Mouse (Mus musculus): ENCODE measurements around the gene Ccdc88a. TPM values are rescaled to one million over a fixed set of nuclear protein-coding genes. Genes with fewer than 3 reads are reported as not detected.

Ccdc88a gene
- polyA plus RNA-seq, 1 experiment: 0.52 TPM

DNA sequence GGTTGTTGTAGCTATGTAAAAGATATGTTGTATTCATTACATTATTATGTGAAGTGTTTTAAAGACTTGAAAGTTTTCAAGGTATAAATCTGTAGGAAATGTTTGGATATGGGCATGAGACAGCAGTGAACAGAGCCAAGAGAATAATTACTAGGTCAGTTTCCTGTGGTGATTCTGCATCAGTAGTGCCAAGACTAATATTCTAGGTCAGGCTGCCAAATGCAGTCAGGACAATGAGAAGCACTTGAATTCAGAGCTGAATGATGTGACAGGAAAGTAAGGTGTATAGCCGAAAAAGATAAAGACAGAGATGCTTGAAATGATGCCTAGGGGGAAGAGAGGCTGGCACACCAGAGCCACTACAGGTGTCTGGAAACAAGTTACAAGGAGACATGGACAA lies 21.2 kb upstream of the Ccdc88a start:
- Histone ChIP-seq H3K4me1 (ENCODE audit: control insufficient read depth, insufficient read depth, insufficient read length, low read length) (no peaks in the 10 kb centered on the region), H3K27me3 (ENCODE audit: control insufficient read depth, insufficient read depth, low read length) (no peaks in the 10 kb centered on the region), H3K4me3 (ENCODE audit: low read depth, low read length) (no peak overlapping the region), H3K36me3 (ENCODE audit: control insufficient read depth, insufficient read depth, low read length) (no peaks in the 10 kb centered on the region), H3K27ac (ENCODE audit: insufficient read depth, low read depth, low read length) (no peak overlapping the region)
- TF ChIP-seq CTCF (IDR thresholded peaks at IDR 0.05; ENCODE audit: extremely low read depth, insufficient read length, insufficient replicate concordance, low read depth, low read length) (no peak), POLR2A (IDR thresholded peaks at IDR 0.05; ENCODE audit: low read depth, low read length) (no peak)
- WGBS: 64% methylated on average over 1 of the region's 1 CpGs

DNA sequence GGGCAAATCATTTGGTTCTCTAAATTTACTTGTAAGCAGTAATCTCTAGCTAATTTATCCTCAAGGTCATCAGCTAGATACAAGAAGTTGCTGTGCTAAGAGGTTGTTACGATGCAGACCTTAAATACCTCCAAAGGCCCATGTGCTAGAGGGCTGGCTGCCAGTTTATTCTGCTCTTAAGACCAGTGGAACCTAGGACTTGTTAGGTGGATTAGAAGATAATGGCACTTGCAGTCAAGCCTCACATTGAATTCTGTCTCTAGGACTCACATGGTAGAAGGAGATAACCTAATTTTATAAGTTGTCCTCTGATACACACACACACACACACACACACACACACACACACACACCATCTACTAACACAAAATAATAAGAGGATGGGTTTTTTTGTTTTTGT lies 5.3 kb upstream of the Ccdc88a start:
- 70% methylated on average over 1 of the region's 1 CpGs for WGBS
- no peak for TF ChIP-seq POLR2A (IDR thresholded peaks at IDR 0.05; ENCODE audit: low read depth, low read length)
- TF ChIP-seq CTCF (IDR thresholded peaks at IDR 0.05; ENCODE audit: extremely low read depth, insufficient read length, insufficient replicate concordance, low read depth, low read length): no peak
- Histone ChIP-seq H3K4me3 (ENCODE audit: low read depth, low read length) (no peak overlapping the region), H3K27me3 (ENCODE audit: control insufficient read depth, insufficient read depth, low read length) (no peaks in the 10 kb centered on the region), H3K27ac (ENCODE audit: insufficient read depth, low read depth, low read length) (no peak overlapping the region), H3K4me1 (ENCODE audit: control insufficient read depth, insufficient read depth, insufficient read length, low read length) (no peaks in the 10 kb centered on the region), H3K36me3 (ENCODE audit: control insufficient read depth, insufficient read depth, low read length) (no peaks in the 10 kb centered on the region)

- Histone ChIP-seq H3K36me3 (ENCODE audit: control insufficient read depth, insufficient read depth, low read length) (no peaks in the 10 kb centered on the region), H3K27me3 (ENCODE audit: control insufficient read depth, insufficient read depth, low read length) (no peaks in the 10 kb centered on the region), H3K4me1 (ENCODE audit: control insufficient read depth, insufficient read depth, insufficient read length, low read length) (no peaks in the 10 kb centered on the region), H3K27ac (ENCODE audit: insufficient read depth, low read depth, low read length) (no peak overlapping the region), H3K4me3 (ENCODE audit: low read depth, low read length) (peak overlapping the region; percentile 60)
- WGBS: 7% methylated on average over 11 of the region's 11 CpGs
- TF ChIP-seq POLR2A (IDR thresholded peaks at IDR 0.05; ENCODE audit: low read depth, low read length) (no peak), CTCF (IDR thresholded peaks at IDR 0.05; ENCODE audit: extremely low read depth, insufficient read length, insufficient replicate concordance, low read depth, low read length) (no peak)
Measured at GRCm38 (mm10) chr11:29373050-29373395, 435 bp upstream of the Ccdc88a start.

DNA sequence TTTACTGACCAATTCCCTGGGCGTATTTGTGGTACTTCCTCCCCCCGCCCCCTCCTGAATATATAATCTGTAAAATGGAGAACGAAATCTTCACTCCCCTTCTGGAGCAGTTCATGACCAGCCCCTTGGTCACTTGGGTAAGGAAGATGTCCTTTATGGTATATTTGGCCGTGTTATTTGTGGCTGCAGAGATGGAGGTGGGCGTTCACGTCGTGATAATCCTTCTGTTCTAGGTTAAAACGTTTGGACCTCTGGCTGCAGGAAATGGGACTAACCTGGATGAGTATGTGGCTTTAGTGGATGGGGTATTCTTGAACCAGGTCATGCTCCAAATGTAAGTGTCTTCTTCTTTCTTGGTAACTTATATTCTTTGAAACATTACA lies 807 bp downstream of the Ccdc88a start:
- H3K36me3 ChIP-seq (ENCODE audit: control insufficient read depth, insufficient read depth, low read length): no peaks in the 10 kb centered on the region
- no peak for TF ChIP-seq POLR2A (IDR thresholded peaks at IDR 0.05; ENCODE audit: low read depth, low read length)
- TF ChIP-seq CTCF (IDR thresholded peaks at IDR 0.05; ENCODE audit: extremely low read depth, insufficient read length, insufficient replicate concordance, low read depth, low read length): no peak
- under 1% methylated on average over 8 of the region's 8 CpGs for WGBS
- H3K4me1 ChIP-seq (ENCODE audit: control insufficient read depth, insufficient read depth, insufficient read length, low read length): no peaks in the 10 kb centered on the region
- H3K27ac ChIP-seq (ENCODE audit: insufficient read depth, low read depth, low read length): no peak overlapping the region
- peak overlapping the region; percentile 60 for H3K4me3 ChIP-seq (ENCODE audit: low read depth, low read length)
- no peaks in the 10 kb centered on the region for H3K27me3 ChIP-seq (ENCODE audit: control insufficient read depth, insufficient read depth, low read length)

DNA sequence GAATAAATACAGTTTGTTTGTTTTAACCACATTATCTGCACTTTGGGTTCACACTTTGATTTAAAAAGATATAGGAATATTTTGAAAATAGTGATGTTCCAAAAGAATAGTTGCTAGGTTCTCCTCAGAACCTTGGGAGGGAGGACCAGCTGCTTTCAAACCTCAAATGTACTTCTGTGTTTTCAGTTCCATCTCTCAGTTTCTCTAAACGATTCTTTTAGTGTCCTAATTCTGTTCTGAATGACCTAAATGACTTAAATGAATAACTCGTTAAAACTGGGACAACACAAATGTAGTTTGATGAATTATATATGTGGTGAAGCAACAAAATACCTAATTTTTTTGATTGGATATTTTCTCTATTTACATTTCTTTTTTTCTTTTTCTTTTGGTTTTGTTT lies 3.2 kb downstream of the Ccdc88a start:
- WGBS: 60% methylated on average over 2 of the region's 2 CpGs
- TF ChIP-seq CTCF (IDR thresholded peaks at IDR 0.05; ENCODE audit: extremely low read depth, insufficient read length, insufficient replicate concordance, low read depth, low read length): no peak
- no peak for TF ChIP-seq POLR2A (IDR thresholded peaks at IDR 0.05; ENCODE audit: low read depth, low read length)

GRCm38 (mm10) chr11:29378751-29379150 lies 5.3 kb downstream of the Ccdc88a start:
- TF ChIP-seq CTCF (IDR thresholded peaks at IDR 0.05; ENCODE audit: extremely low read depth, insufficient read length, insufficient replicate concordance, low read depth, low read length) (no peak), POLR2A (IDR thresholded peaks at IDR 0.05; ENCODE audit: low read depth, low read length) (no peak)
- no peak overlapping the region for H3K4me3 ChIP-seq (ENCODE audit: low read depth, low read length)
- no peak overlapping the region for H3K27ac ChIP-seq (ENCODE audit: insufficient read depth, low read depth, low read length)
- no peaks in the 10 kb centered on the region for H3K4me1 ChIP-seq (ENCODE audit: control insufficient read depth, insufficient read depth, insufficient read length, low read length)
- no peaks in the 10 kb centered on the region for H3K36me3 ChIP-seq (ENCODE audit: control insufficient read depth, insufficient read depth, low read length)
- no peaks in the 10 kb centered on the region for H3K27me3 ChIP-seq (ENCODE audit: control insufficient read depth, insufficient read depth, low read length)
- 82% methylated on average over 1 of the region's 1 CpGs for WGBS

More for the DNA sequence above, 3.2 kb downstream of the Ccdc88a start:
- no peaks in the 10 kb centered on the region for H3K27me3 ChIP-seq (ENCODE audit: control insufficient read depth, insufficient read depth, low read length)
- no peak overlapping the region for H3K27ac ChIP-seq (ENCODE audit: insufficient read depth, low read depth, low read length)
- no peaks in the 10 kb centered on the region for H3K4me1 ChIP-seq (ENCODE audit: control insufficient read depth, insufficient read depth, insufficient read length, low read length)
- no peak overlapping the region for H3K4me3 ChIP-seq (ENCODE audit: low read depth, low read length)
- H3K36me3 ChIP-seq (ENCODE audit: control insufficient read depth, insufficient read depth, low read length): no peaks in the 10 kb centered on the region

- Histone ChIP-seq H3K27ac (ENCODE audit: insufficient read depth, low read depth, low read length) (no peak overlapping the region), H3K36me3 (ENCODE audit: control insufficient read depth, insufficient read depth, low read length) (no peaks in the 10 kb centered on the region), H3K4me3 (ENCODE audit: low read depth, low read length) (no peak overlapping the region), H3K27me3 (ENCODE audit: control insufficient read depth, insufficient read depth, low read length) (no peaks in the 10 kb centered on the region), H3K4me1 (ENCODE audit: control insufficient read depth, insufficient read depth, insufficient read length, low read length) (no peaks in the 10 kb centered on the region)
- no peak for TF ChIP-seq CTCF (IDR thresholded peaks at IDR 0.05; ENCODE audit: extremely low read depth, insufficient read length, insufficient replicate concordance, low read depth, low read length)
- no peak for TF ChIP-seq POLR2A (IDR thresholded peaks at IDR 0.05; ENCODE audit: low read depth, low read length)
- WGBS: 67% methylated on average over 2 of the region's 2 CpGs
Measured at GRCm38 (mm10) chr11:29383493-29383892, 10.0 kb downstream of the Ccdc88a start.

- no peak overlapping the region for H3K27ac ChIP-seq (ENCODE audit: insufficient read depth, low read depth, low read length)
- H3K4me1 ChIP-seq (ENCODE audit: control insufficient read depth, insufficient read depth, insufficient read length, low read length): no peaks in the 10 kb centered on the region
- no peaks in the 10 kb centered on the region for H3K36me3 ChIP-seq (ENCODE audit: control insufficient read depth, insufficient read depth, low read length)
- H3K27me3 ChIP-seq (ENCODE audit: control insufficient read depth, insufficient read depth, low read length): no peaks in the 10 kb centered on the region
- no peak overlapping the region for H3K4me3 ChIP-seq (ENCODE audit: low read depth, low read length)
- 47% methylated on average over 1 of the region's 1 CpGs for WGBS
- TF ChIP-seq CTCF (IDR thresholded peaks at IDR 0.05; ENCODE audit: extremely low read depth, insufficient read length, insufficient replicate concordance, low read depth, low read length) (no peak), POLR2A (IDR thresholded peaks at IDR 0.05; ENCODE audit: low read depth, low read length) (no peak)
Measured at GRCm38 (mm10) chr11:29384001-29384400, 10.5 kb downstream of the Ccdc88a start.
